Mouse (Mus musculus): ENCODE measurements around the gene Tshz2.

- TF ChIP-seq CTCF (IDR thresholded peaks at IDR 0.05; ENCODE audit: control insufficient read depth, insufficient read depth, insufficient read length) = no peak
- TF ChIP-seq CEBPB (IDR thresholded peaks at IDR 0.05; ENCODE audit: low read depth) = no peak
- no peak for TF ChIP-seq FOSL1 (IDR thresholded peaks at IDR 0.05; ENCODE audit: insufficient read depth, low read length, poor library complexity, severe bottlenecking)
- no peak for TF ChIP-seq MAX (IDR thresholded peaks at IDR 0.05)
- no peak for TF ChIP-seq USF1 (IDR thresholded peaks at IDR 0.05; ENCODE audit: low read depth)
- TF ChIP-seq MYOG (IDR thresholded peaks at IDR 0.05; ENCODE audit: control insufficient read depth, extremely low read depth, insufficient read length) = no peak
- TF ChIP-seq MYOD1 (IDR thresholded peaks at IDR 0.05; ENCODE audit: control insufficient read depth, insufficient read length, low read depth) = no peak
Measured at GRCm38 (mm10) chr2:170025896-170026295, 393.1 kb downstream of the Tshz2 start.
